Mouse (Mus musculus) myocyte (in vitro differentiated cells): Measurements from ENCODE around the gene Ttll5.

Experiments used
- E2F4 ChIP-seq: IDR thresholded peaks from one replicate; pipeline ENCODE4 v1.6.1; 2011; ENCODE audit warnings: mild to moderate bottlenecking, control low read depth, moderate library complexity; ENCODE audit not compliant: insufficient read depth
- MAX ChIP-seq: IDR thresholded peaks from one replicate; pipeline ENCODE4 v1.6.1; 2011; ENCODE audit warnings: low read depth, mild to moderate bottlenecking, control low read depth
- MYOD1 ChIP-seq, 3 experiments: IDR thresholded peaks; one replicate each; pipeline ENCODE4 v1.6.1; 2011; ENCODE audit warnings: control low read depth in 2 of 3, low read depth in 2 of 3, mild to moderate bottlenecking in 2 of 3, moderate library complexity in 1 of 3; ENCODE audit not compliant: insufficient read length in 2 of 3, control insufficient read depth in 1 of 3
- MYOG ChIP-seq, 3 experiments: IDR thresholded peaks; one replicate each; pipeline ENCODE4 v1.6.1; 2011; ENCODE audit warnings: control low read depth in 2 of 3, low read depth in 2 of 3, mild to moderate bottlenecking in 2 of 3; ENCODE audit not compliant: insufficient read length in 2 of 3, control insufficient read depth in 1 of 3, insufficient read depth in 1 of 3
- POLR2A ChIP-seq: IDR thresholded peaks from one replicate; pipeline ENCODE4 v1.6.1; 2011; ENCODE audit warnings: low read depth, mild to moderate bottlenecking, control low read depth, moderate library complexity; ENCODE audit not compliant: insufficient read length
- POLR2AphosphoS2 ChIP-seq: IDR thresholded peaks from one replicate; pipeline ENCODE4 v1.6.1; 2011; ENCODE audit warnings: low read depth, control low read depth; ENCODE audit not compliant: insufficient read length
- SRF ChIP-seq: IDR thresholded peaks from one replicate; pipeline ENCODE4 v1.6.1; 2011; ENCODE audit warnings: low read depth; ENCODE audit not compliant: control insufficient read depth, insufficient read length
- TCF12 ChIP-seq: IDR thresholded peaks from one replicate; pipeline ENCODE4 v1.6.1; 2011; ENCODE audit warnings: mild to moderate bottlenecking, control low read depth; ENCODE audit not compliant: poor library complexity, insufficient read depth, severe bottlenecking
- TCF3 ChIP-seq: IDR thresholded peaks from one replicate; pipeline ENCODE4 v1.6.1; 2011; ENCODE audit warnings: low read depth, control low read depth; ENCODE audit not compliant: insufficient read length
- USF1 ChIP-seq: IDR thresholded peaks from one replicate; pipeline ENCODE4 v1.6.1; 2011; ENCODE audit warnings: low read depth, mild to moderate bottlenecking, control low read depth, moderate library complexity

GRCm38 (mm10) chr12:86025480-86025879 lies 201.0 kb downstream of the Ttll5 start:
- TF ChIP-seq TCF12: no peak
- no peak for TF ChIP-seq E2F4
- TF ChIP-seq POLR2A: no peak
- TF ChIP-seq TCF3: no peak
- no peak for TF ChIP-seq POLR2AphosphoS2
- no peak for TF ChIP-seq USF1
- TF ChIP-seq MAX: no peak
- no peak for TF ChIP-seq MYOD1 (IDR thresholded peaks at IDR 0.05; ENCODE audit: control insufficient read depth in 1 of 3, insufficient read length in 2 of 3, low read depth in 2 of 3)
- TF ChIP-seq MYOG (IDR thresholded peaks at IDR 0.05; ENCODE audit: control insufficient read depth in 1 of 3, insufficient read depth in 1 of 3, insufficient read length in 2 of 3, low read depth in 2 of 3): no peak
- TF ChIP-seq SRF: no peak
